Mouse (Mus musculus) MN1 (cell line): Measurements from ENCODE around the gene Wdr83.

Experiments used
- DNase-seq: peaks from one replicate; pipeline ENCODE4 v3.0.0-alpha.2; 2016; ENCODE audit warnings: low spot score

Gene Wdr83

DNA sequence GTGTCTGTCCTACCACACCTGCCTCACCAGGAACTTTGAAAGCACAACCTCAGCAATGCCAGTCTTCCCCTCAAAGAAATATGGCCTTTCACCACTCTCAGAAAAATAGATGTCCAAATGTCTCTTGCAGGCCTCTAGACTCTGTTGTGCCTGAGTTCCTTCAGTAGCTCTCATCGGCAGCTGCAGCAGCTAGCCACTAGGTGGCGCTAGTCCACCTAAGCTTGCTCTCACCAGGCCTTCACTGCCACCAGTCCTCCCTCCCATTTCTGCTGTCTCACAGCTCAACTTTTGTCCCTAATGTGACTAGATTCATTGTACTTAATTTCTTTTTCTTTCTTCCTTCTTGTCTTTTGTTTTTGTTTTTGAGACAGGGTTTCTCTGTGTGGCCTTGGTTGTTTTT, 4.1 kb downstream of the Wdr83 start:
- peak; percentile 90 for DNase-seq

DNA sequence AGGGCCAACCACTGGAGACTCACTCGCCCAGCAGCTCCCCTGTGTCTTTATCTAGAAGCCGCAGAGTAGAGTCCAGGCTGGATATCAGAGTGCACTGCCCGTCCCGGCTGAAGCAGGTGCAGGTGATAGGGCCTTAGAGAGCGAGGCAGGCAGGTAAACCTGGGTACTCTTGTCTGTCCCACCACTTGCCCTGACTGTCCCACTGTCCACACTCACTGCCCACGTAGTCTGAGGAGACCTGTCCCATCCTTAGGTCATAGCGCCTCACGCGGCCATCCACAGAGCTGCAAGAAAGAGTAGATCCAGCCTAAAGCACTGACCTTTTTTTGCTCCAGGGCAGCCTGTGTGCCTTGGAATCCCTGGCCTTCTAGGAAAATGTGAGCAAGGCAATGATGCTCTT, 5.1 kb downstream of the Wdr83 start:
- no peak for DNase-seq

DNA sequence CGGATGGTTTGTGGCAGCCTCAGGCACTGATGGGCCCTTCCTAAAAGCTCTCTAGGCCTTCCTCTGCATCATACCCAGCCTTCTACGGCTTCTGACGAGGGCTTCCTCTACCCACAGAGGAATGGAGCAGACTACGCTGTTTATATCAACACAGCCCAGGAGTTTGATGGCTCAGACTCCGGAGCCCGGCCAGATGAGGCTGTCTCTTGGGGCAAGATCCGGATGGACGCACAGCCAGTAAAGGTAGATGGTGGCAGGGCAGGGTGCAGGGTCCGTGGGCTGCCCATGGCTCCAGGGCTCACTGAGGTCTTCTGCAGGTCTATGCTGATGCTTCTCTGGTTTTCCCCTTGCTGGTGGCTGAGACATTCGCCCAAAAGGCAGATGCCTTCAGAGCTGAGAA, 6.5 kb downstream of the Wdr83 start:
- no peak for DNase-seq

DNA sequence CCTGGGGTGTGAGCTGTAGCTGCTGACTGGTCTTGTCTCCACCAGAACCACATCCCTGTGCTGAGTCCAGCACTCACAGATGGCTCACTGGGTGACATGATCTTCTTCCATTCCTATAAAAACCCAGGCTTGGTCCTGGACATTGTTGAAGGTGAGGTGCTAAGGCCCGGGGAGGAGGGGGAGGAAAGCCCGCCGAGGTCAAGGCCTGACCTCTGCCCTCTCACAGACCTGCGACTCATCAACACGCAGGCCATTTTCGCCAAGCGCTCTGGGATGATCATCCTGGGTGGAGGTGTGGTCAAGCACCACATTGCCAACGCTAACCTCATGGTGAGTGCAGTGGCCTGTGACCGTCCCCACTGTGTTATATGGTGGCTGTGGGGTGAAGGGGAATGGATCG, 6.9 kb downstream of the Wdr83 start:
- no peak for DNase-seq

DNA sequence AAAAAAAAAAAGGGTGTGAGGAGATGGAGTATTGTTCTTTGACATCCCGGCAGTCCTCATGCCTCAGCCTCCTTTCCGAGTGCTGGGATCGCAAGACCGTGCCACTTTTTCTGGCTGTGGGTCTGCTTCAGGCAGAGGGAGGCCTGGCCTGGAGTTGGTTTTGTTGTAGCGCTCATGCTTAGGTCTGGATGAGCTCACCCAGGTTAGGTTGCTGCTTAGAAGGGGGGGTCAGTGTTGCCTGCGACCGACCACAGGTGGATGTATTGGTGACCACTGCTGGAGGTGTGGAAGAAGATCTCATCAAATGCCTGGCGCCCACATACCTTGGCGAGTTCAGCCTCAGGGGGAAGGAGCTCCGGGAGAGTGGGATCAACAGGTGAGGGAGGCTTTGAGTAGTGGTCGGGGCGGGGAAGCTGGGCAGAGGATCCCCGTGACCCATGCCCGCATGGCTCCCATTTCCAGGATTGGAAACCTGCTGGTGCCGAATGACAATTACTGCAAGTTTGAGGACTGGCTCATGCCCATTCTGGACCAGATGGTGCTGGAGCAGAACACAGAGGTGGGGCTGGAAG, 8.0 kb downstream of the Wdr83 start:
- no peak for DNase-seq

DNA sequence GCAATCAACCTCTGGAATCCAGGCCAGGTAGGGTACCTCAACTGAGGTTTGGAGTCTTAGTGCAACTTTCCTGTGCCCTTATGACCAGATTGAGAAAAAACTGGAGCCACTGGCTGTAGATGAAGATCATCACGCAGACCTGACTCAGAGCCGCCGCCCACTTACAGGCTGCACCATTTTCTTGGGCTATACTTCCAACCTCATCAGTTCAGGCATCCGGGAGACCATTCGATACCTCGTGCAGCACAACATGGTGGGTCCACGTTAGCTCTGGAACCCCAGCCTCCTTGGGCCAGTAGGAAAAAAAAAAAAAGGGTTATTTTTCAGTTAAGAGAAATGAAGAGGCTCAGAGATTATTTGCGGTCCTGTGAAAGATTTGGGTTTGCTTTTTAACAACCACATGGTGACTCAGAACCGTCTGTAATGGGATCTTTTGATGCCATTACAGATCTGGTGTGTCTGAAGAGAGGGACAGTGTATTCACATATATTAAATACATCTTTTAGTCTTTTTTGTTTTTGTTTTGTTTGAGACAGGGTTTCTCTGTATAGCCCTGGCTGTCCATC, 8.7 kb downstream of the Wdr83 start:
- no peak for DNase-seq

DNA sequence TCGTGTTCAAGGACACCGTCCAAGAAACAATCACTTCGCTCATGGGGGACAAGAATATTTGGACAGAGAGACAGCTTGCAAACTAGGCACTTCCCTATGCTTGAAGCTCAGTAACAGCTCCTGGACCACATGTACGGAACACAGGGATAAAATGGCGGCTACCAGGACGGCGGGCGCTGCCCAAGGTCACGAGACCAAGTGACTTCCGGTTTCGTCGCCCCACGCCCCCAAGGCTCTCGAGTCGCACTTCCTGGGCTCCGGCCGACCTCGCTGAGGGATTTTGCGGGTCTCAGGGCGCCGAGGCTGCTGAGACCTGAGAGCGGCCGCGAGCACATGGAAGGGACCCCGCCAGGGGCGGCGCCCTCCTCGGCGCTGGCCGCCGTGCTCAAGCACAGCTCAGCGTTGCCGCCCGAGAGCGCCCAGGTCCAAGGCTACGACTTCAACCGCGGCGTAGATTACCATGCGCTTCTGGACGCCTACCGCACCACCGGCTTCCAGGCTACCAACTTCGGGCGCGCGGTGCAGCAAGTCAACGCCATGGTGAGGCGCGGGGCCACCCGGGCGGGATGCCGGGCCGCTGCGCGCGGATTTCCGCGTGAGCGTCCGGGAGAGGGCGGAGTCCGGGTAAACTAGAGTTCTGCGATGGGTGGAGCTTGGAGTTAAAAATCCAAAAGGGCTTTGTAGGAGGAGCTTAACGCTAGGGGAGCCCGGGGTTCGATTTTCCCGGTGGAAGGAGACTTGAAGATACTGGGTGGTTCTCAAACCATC, 9.4 kb downstream of the Wdr83 start, which contains the start of gene Dhps:
TSS of gene Dhps (plus strand) at position 244 of the 768 bp plus-strand sequence.
- peak; percentile 94 for DNase-seq

DNA sequence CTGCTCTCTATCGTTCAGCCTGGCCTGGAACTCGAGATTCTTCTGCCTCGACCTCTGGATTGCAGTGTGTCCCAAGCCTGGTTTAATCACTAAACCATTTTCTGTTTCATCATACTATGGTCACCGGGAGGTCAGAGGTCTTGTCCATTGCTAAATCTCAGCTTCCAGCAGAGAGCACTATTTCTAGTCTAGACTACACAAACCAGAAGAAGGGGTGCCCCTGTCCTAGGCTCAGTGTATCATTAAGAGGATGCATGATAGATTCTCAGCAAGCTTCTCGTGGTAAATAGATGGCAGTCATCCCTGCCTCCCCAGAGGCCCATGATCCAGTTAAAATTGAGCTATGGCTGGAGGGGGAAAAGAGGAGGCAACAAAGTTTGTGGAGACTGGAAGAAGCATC, 10.1 kb downstream of the Wdr83 start:
- DNase-seq = peak; percentile 36

DNA sequence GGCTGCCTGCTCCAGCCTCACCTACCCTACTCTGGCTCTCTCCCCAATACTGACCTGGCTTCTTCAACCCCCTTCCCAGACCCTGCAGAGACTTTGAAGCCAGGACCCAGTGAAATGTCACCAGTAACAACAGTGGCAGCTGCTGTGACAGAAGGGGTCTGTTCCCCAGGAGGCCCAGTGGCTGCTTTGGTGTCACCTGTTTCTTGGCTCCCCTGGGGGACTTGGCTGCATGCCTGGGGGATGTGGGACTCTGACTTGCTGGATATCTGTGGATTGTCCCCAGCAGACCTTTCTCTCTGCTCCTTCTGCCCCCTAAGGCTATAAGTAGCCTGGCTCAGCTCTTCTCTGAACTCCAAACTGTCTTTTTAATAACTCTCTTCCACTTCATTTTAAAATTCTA, 13.1 kb downstream of the Wdr83 start, which contains the start of gene Gm5741:
TSS of gene Gm5741 (minus strand) at position 1 of the 400 bp plus-strand sequence.
- no peak for DNase-seq

DNA sequence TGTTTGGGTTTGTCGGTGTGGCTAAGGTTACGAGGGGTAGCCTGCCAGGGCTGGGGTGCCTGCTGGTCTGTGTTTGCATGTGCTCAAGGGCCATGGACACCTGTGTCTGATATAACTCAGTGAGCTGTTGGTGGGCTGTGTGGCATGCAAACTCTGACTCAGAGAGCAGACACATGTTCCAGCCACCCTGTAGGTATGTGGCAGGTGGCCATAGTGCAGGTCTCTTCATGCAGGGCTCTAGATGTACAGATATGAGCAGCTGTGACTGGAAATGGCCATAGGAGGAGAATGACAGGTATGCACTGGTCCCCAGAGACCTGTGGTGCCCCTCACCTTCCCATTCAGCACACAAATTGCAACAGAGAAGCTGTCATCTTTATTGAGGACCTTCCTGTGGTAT, 14.0 kb downstream of the Wdr83 start:
- no peak for DNase-seq

DNA sequence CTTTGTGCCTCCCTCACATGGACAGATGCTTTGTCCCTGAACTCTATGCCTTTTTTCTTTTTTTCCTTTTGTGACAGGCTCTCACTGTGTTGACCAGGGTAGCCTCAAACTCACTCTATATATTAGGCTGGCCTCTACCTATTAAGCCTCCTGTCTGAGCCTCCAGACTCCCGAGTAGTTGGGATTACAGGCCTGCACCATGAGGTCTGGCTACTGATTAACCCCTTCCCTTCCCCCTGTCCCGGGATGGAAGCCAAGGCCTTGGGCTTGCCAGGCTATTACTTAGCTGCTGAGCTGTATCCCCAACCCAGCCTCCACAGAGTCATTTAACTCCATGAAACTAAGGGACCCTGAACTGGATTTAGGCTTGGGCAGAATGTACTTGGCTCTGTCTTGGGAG, 15.9 kb downstream of the Wdr83 start:
- DNase-seq = no peak

DNA sequence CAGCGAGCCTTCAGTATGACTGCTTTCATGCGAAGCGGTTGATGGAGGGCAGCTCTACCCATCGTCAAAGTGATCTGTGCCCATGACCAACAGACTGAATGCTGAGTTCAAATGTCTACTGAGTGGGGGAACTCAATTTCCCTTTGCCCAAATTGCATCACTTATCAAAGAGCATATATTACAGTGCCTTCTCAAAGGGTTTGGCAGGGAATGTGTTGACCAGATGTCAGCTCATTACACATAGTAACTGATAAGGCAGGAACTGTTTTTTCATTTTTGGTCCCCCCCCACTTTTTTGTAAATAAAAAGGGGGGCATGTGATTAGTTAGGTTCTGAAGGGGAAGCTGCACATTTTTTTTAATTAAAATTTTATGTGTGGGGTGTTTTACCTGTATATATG, 18.5 kb downstream of the Wdr83 start:
- no peak for DNase-seq

DNA sequence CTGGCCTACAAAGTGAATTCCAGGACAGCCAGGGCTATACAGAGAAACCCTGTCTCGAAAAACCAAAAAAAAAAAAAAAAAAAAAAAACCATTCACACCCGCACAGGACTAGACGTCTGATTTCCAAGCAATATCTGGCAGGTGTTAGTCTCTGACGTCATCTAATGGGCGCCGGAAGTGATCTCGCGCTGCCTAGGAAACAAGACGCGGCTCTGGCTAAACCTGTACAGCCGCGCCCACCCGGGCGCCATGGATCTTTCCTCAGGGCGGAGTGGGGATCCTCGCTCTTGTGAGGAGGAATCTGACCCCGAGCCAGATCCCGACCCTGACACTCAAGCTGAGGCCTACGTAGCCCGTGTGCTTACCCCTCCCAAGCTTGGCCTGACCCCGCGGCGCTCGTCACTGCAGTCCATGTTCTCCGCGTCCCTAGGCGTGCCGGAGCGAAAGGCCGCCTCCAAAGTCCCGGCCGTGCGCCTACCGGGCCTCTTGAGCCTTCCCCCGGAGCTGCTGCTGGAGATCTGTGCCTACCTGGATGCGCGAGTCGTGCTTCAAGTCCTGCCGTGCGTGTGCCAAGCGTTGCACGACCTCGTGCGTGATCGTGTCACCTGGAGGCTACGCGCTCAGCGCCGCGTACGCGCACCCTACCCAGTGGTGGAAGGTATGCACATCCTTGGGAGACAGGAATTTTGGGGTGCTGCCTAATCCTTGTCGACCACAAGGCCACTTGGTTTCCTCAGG, 21.1 kb downstream of the Wdr83 start, which contains the start of gene Fbxw9:
TSS of gene Fbxw9 (plus strand) at position 177 of the 738 bp plus-strand sequence.
- DNase-seq = peak; percentile 93

DNA sequence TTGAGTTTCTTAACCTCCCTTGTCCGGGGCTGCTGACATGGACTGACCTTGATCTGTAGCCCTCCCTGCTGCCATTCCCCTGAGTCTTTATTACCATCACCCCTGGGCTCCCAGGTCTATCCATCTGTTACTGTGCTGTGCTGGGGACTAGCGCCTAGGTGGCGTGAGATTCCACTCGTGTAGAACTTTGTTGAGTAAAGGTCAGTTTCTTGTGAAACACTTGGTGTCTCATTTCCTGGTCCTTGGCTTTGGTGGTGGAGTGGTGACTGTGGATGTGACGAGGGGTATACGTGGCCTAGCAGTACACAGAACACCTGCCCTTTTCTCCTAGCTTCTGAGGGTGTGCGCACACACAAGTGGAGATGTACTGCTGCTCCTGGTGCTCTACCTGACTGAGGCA, 23.7 kb downstream of the Wdr83 start:
- DNase-seq = no peak

DNA sequence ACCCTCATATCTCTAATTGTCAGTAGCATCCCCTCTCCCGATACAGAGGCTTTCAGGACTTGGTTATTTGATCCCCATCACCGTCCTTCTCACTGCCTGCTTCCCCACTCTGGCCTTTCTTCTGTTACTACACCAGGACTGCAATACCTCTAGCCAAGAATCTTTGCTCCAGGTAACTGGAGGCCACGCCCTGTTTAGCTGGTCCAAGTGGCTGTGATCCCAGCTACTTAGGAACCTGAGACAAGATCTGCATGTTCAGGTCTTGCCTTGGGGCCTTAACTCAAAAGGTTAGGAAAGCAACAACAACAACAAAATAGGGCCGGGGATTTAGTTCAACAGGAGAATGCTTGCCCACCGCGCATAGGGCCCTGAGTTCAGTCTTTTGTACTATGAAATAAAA, 37.5 kb downstream of the Wdr83 start:
- no peak for DNase-seq

DNA sequence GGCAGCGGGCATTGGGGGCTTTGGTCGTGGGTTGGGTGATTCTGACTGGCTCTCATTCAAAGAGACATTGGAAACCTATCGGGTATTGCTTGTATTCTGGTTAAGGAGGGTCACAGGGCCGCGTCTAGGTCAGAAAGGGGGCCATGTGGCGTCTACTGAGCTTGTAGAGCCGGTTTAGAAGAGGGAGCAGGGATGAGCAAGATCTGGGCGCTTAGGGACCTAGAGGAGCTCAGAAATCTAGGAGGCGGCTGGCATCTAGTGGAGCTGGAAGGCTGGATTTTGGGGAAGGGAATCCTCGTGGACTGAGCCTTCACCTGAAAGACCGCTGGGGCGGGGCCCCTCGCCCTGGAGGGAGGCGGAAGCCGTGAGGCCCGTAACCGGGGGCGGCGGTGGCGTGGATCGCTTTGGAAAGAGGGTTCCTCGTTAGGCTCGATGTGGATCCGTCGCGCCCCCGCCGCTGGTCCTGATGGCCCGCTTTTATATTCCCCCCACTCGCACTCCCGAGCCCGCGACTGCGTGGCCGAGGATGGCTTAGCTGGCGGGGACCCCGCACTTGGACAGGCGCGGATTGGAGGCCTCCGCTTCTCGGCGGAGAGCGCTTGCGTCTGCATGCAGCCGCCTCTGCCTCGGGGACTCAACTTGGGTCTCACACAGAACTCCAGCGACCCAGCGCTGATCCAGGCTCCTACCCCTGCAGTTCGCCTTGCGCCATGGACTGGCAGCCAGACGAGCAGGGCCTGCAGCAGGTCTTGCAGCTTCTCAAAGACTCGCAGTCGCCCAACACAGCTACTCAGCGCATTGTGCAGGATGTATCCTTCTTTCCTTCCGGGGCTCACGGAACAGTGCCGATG, 43.2 kb downstream of the Wdr83 start:
- DNase-seq = peak; percentile 71

DNA sequence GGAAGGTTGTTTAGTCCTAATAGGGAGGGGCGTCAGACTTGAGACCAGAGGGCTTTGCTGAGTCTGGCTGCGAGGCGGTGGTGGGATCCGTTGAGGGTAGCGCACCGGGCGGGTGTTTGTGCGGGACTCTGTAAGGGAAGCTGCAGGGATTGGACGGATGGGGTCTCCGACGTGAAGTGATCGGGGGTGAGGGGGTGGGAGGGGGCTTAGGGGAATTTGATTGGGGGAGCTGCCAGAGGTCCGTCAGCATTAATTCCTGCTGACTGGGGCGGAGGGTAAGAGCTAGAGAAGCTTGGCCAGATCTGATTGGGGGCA, 43.8 kb downstream of the Wdr83 start:
- peak; percentile 67 for DNase-seq

DNA sequence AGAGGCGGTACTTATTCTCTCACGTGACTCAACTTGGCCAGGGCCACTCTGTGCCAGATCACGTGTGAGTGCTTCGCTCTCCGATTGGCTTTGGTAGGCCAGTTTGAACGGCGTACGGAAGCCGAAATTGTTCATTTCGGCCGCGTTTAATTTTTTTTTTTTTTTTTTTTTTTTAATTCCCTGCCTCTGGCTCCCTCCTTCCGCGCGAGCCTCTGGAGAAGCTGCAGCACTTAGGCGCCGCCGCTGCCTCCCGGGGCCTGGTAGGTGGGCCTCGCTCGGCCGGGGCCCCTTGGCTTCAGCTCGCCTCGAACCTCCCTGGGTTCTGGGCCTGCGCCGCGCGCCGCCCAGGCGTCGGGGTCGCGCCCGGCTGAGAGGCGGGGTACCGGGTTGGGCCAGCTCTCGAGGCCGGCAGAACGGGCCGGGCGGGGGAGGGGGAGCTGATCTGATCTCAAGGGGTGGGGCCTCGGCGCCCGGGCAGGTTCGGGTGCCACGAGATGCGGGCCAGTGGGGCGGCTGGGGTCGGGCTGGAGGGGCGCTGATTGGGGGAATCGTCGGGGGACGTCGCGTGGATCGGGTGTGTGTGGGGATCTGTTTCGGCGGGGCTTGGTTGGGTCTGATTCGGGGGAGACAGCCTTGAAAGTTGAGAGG, 44.3 kb downstream of the Wdr83 start, which contains the start of gene Tnpo2:
TSS of gene Tnpo2 (plus strand) at position 198 of the 648 bp plus-strand sequence.
- peak; percentile 99 for DNase-seq

DNA sequence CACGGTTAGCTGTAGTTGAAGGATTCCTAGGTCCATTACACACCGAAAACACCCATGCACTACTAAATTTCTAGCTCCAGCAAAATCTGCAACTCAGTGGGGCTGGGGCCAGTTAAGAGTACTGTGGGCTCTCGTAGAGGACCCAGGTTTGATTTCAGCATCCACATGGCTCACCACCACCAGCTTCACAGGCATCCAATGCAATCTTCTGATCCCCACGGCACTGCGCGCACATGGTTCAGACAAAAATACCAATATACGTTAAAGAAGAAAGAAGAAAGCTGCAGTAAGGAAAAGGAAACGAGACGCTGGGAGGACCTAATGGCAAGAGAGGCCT, 44.8 kb downstream of the Wdr83 start:
- DNase-seq = no peak

DNA sequence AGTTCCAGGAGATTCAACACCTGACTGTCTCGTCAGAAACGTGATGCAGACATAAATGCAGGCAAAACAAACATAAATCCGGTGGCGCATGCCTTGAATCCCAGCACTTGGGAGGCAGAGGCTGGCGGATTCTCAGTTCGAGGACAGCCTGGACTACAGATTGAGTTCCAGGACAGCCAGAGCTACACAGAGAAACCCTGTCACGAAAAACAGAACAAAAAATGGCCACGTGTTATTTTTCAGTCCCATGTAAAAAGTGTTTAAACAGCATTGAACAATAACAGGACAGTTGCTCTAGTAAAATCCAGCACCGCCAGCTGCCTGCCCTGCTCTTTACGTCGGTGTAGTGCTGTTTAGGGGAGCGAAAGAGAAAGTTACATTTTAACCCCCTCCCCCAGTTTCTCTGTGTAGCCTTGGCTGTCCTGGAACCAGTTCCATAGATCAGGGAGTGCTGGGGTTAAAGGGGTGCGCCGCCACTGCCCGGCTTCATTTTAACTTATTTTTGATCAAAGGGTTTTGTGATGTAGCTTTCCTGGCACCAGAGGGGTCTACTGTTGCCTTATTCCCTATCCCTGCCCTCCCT, 45.3 kb downstream of the Wdr83 start:
- DNase-seq = peak; percentile 44

DNA sequence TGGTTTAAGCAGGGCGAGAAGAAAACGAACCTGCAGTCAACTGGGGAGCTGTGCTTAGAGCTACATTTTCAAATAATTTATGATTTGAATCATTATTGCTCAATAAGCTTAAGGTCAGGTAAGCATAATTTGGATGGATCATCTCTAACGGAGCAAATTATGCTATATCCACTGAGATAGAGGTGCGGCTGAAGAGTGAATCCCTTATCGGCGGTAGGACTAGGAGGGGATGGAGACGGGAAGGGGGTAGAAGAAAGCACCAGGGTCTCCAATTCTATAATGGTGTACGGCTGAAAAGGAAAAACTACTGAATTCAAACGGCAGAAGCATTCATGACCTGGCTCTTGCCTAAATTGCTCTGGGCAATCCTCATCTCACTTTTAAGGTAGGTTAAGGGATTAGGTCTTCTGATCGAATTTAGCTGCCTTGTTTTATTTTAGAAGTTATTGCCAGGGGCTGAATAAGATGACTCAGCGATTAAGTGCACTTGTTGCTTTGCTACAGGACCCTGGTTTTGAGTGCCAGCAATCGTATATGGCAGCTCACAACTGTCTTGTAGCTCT, 45.9 kb downstream of the Wdr83 start:
- no peak for DNase-seq
